Mouse (Mus musculus): ENCODE measurements around the gene Avl9. TPM values are rescaled to one million over a fixed set of nuclear protein-coding genes. Genes with fewer than 3 reads are reported as not detected.

Avl9 gene
- total RNA-seq (2014; rRNA removed; ENCODE audit: low replicate concordance) (5.3 and 9.1 TPM in 2 replicates), polyA plus RNA-seq (2015; fragmentation: Nextera tagmentation; extraction: Ambion mirVana) (3.7 and 4.0 TPM in 2 replicates)

DNA sequence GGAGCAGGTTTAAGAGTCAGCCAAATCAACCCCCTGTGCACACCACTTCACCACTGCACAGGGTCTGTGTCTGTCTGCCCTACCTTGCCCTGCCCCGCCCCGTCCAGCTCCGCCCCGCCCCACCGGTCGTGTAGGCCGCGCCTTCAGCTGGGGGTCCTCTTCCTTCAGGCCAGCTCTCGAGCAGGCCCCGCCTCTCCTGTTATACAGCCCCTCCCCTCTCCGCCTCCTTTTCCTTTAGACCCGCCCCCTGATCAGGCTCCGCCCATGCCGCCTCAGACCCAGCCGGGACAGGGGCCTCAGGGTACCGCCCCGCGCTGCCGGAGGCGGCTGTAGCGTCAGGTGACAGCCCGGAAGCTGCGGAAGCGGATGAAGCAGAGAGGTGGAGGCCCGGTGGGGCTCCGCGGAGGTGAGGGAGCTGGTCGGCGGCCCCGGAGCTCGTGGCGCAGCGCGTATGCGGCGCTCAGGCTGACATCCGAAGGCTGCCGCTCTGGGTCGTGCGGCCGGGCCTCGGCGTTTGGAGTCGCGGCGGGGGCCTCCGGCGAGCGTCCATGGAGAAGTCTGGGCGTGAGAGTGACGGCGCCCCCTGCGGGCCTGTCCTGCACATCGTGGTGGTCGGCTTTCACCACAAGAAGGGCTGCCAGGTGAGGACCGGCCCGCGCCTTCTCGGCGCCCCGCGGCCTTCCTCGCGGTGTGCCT is at the start of gene Avl9:
Gene Avl9 (plus strand): TSS at position 326 of the 696 bp plus-strand sequence.
- TF ChIP-seq CTCF (IDR thresholded peaks at IDR 0.05; ENCODE audit: low read depth) = peak; percentile 62
- no peak for TF ChIP-seq EP300 (IDR thresholded peaks at IDR 0.05; ENCODE audit: low read depth)
- ATAC-seq (ENCODE audit: insufficient read depth, low read depth) = peak; percentile 99

DNA sequence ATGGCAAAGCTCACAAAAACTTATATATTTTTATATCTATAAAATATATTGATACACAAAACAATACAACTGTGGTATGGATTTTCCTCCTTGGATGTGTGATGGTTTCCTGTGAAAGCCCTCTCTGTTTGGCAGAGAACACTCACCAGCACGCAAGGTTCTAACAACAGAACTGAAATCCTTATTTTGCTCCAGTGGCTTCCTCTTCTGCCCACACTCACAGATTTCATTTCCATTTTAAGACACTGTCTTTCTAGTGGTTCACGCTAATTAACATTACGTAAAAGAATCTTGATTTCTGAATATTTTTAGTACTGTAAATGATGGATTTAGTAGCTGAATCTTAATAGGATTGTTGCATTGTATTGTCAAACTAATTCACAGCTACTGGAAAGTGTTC is 26.5 kb upstream of the Avl9 start:
- WGBS = 86% methylated on average over 3 of the region's 3 CpGs
- Histone ChIP-seq H3K4me1 (ENCODE audit: control insufficient read depth, insufficient read depth) (no peaks in the 10 kb centered on the region), H3K4me3 (ENCODE audit: low read depth, low read length) (no peak overlapping the region), H3K27me3 (ENCODE audit: control insufficient read depth, insufficient read depth, low read length) (no peaks in the 10 kb centered on the region), H3K4me2 (ENCODE audit: low read depth, low read length) (no peak overlapping the region), H3K9ac (replicated peaks; ENCODE audit: low read depth, low read length) (no peak overlapping the region), H3K27ac (ENCODE audit: low read depth) (no peak overlapping the region), H3K9me3 (replicated peaks; ENCODE audit: control insufficient read depth, low read length) (no peaks in the 10 kb centered on the region), H3K36me3 (replicated peaks; ENCODE audit: control insufficient read depth, insufficient read depth, low read length) (no peaks in the 10 kb centered on the region)
- ATAC-seq (ENCODE audit: insufficient read depth, low read depth) = no peak
- TF ChIP-seq EP300 (IDR thresholded peaks at IDR 0.05; ENCODE audit: low read depth) (no peak), CTCF (IDR thresholded peaks at IDR 0.05; ENCODE audit: low read depth) (no peak)
- no peak for DNase-seq (ENCODE audit: low spot score)

More for the DNA sequence above, at the start of gene Avl9:
- H3K27ac ChIP-seq (ENCODE audit: low read depth) = peak within 1 kb of the TSS; percentile 92
- peak within 1 kb of the TSS; percentile 82 for H3K4me3 ChIP-seq (ENCODE audit: low read depth, low read length)
- peak within 1 kb of the TSS; percentile 69 for H3K9ac ChIP-seq (replicated peaks; ENCODE audit: low read depth, low read length)
- H3K4me2 ChIP-seq (ENCODE audit: low read depth, low read length) = peak within 1 kb of the TSS; percentile 91
- no peaks in the 10 kb centered on the region for H3K9me3 ChIP-seq (replicated peaks; ENCODE audit: control insufficient read depth, low read length)
- peak; percentile 96 for DNase-seq (ENCODE audit: low spot score)
- peaks cover 12% of the 10 kb centered on the region for H3K4me1 ChIP-seq (ENCODE audit: control insufficient read depth, insufficient read depth)
- under 1% methylated on average over 56 of the region's 64 CpGs for WGBS
- H3K36me3 ChIP-seq (replicated peaks; ENCODE audit: control insufficient read depth, insufficient read depth, low read length) = no peaks in the 10 kb centered on the region
- H3K27me3 ChIP-seq (ENCODE audit: control insufficient read depth, insufficient read depth, low read length) = no peaks in the 10 kb centered on the region

DNA sequence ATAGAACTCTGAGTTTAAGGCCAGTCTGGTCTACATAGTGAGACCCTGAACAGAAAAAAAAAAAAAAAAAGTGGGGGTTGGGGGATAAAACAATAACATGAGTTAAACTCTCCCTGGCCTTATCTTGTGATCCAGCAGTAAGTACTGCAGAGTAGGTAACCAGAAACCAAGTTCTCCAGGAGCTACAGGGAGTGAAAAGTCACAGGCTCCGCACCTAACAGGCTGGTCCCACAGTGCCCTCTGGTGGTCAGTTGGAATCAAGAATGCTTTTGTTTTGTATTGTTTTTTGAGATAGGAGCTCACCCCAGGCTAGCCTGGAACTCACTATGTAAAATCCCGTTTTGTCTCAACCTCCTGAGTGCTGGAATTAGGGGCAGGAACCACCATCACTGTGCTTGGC is 23.5 kb upstream of the Avl9 start:
- no peak for ATAC-seq (ENCODE audit: insufficient read depth, low read depth)
- no peak overlapping the region for H3K27ac ChIP-seq (ENCODE audit: low read depth)
- TF ChIP-seq EP300 (IDR thresholded peaks at IDR 0.05; ENCODE audit: low read depth) = no peak
- peak; percentile 78 for TF ChIP-seq CTCF (IDR thresholded peaks at IDR 0.05; ENCODE audit: low read depth)

DNA sequence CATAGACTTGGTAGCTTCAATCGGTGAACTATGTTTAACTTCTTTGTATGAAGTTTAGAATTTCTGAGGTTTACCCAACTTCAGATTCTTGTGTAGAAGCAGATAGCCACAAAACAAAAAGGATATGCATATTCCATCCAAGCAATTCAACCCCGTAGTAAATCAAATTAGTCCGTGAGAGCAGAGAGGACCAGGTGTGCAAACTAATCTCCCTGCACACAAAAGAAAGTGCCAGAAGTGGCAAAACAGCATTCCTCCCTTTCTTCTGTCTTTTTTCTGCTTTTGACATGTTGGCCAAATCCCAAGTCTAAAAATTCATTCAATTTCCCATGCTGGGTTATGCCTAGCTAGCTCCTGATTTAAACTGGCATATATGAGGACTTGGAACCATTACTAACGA is 22.3 kb upstream of the Avl9 start:
- Histone ChIP-seq H3K4me1 (ENCODE audit: control insufficient read depth, insufficient read depth) (no peaks in the 10 kb centered on the region), H3K27me3 (ENCODE audit: control insufficient read depth, insufficient read depth, low read length) (no peaks in the 10 kb centered on the region), H3K36me3 (replicated peaks; ENCODE audit: control insufficient read depth, insufficient read depth, low read length) (no peaks in the 10 kb centered on the region), H3K9ac (replicated peaks; ENCODE audit: low read depth, low read length) (no peak overlapping the region), H3K9me3 (replicated peaks; ENCODE audit: control insufficient read depth, low read length) (no peaks in the 10 kb centered on the region), H3K4me2 (ENCODE audit: low read depth, low read length) (no peak overlapping the region), H3K4me3 (ENCODE audit: low read depth, low read length) (no peak overlapping the region), H3K27ac (ENCODE audit: low read depth) (no peak overlapping the region)
- DNase-seq (ENCODE audit: low spot score) (no peak), ATAC-seq (ENCODE audit: insufficient read depth, low read depth) (no peak)
- TF ChIP-seq EP300 (IDR thresholded peaks at IDR 0.05; ENCODE audit: low read depth) = no peak
- no peak for TF ChIP-seq CTCF (IDR thresholded peaks at IDR 0.05; ENCODE audit: low read depth)
- 71% methylated on average over 4 of the region's 4 CpGs for WGBS

More for the DNA sequence above, 23.5 kb upstream of the Avl9 start:
- 2% methylated on average over 2 of the region's 2 CpGs for WGBS
- DNase-seq (ENCODE audit: low spot score) = peak; percentile 76
- no peaks in the 10 kb centered on the region for H3K4me1 ChIP-seq (ENCODE audit: control insufficient read depth, insufficient read depth)
- no peak overlapping the region for H3K9ac ChIP-seq (replicated peaks; ENCODE audit: low read depth, low read length)
- no peaks in the 10 kb centered on the region for H3K27me3 ChIP-seq (ENCODE audit: control insufficient read depth, insufficient read depth, low read length)
- no peak overlapping the region for H3K4me3 ChIP-seq (ENCODE audit: low read depth, low read length)
- H3K9me3 ChIP-seq (replicated peaks; ENCODE audit: control insufficient read depth, low read length) = no peaks in the 10 kb centered on the region
- no peaks in the 10 kb centered on the region for H3K36me3 ChIP-seq (replicated peaks; ENCODE audit: control insufficient read depth, insufficient read depth, low read length)
- no peak overlapping the region for H3K4me2 ChIP-seq (ENCODE audit: low read depth, low read length)

DNA sequence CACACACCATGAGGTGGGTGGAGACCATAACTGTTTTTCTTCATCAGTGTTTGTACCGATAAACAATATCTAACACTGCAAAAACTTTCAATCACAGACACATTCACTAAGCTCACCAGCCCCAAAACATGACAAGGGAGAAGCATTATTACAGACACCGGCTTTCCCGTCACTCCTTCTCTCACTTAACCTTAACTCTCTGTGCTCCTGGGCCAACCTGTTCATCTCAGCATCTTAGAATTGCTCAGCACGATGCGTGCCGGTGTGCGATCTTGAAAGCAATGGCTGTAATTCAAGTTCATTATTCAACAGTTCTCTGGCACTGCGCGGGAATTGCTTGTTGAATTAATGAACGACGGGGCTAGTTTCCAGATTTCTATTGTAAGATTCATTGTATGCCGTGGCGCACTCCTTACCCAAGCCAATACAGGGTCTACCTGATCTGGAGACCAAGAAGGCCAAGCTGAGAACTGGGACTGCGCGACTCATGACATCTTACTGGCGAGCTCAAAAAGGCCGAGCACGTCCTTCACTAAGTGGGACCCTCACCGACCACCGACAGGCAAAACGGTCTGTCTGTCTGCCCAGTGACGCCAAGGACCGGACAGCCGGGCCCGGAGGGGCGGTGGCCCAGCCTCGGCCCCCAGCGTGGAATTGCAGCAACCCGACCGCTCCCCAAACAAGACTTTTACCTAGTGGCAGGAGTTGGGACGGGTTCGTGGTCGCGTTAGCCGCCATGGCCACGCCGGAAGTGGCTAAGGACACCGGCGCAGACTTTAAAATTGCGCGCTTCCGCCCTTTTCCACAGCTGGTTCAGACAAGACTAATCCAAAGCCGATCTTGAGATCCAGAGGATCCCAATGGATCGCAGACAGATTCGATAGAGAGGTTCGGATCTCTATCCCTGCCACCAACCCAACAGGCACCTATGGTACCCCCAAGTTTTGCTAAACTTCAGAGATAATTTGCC is 10.5 kb upstream of the Avl9 start, which contains the start of gene Lsm5:
Gene Lsm5 (minus strand): TSS at position 780 of the 970 bp plus-strand sequence.
- H3K36me3 ChIP-seq (replicated peaks; ENCODE audit: control insufficient read depth, insufficient read depth, low read length) = no peaks in the 10 kb centered on the region; the same call in 1 of the 2 replicates
- no peaks in the 10 kb centered on the region for H3K9me3 ChIP-seq (replicated peaks; ENCODE audit: control insufficient read depth, low read length)
- H3K4me3 ChIP-seq (ENCODE audit: low read depth, low read length) = peak within 1 kb of the TSS; percentile 78
- WGBS = 1% methylated on average over 46 of the region's 46 CpGs
- H3K4me1 ChIP-seq (ENCODE audit: control insufficient read depth, insufficient read depth) = no peaks in the 10 kb centered on the region
- no peaks in the 10 kb centered on the region for H3K27me3 ChIP-seq (ENCODE audit: control insufficient read depth, insufficient read depth, low read length)
- TF ChIP-seq CTCF (IDR thresholded peaks at IDR 0.05; ENCODE audit: low read depth) (no peak), EP300 (IDR thresholded peaks at IDR 0.05; ENCODE audit: low read depth) (0 out of 2 replicates have a peak, but pooled peaks have one; percentile 52)
- DNase-seq (ENCODE audit: low spot score) (peak; percentile 82), ATAC-seq (ENCODE audit: insufficient read depth, low read depth) (peak; percentile 77)
- no peak within 1 kb of the TSS for H3K27ac ChIP-seq (ENCODE audit: low read depth)
- peak within 1 kb of the TSS; percentile 65 for H3K9ac ChIP-seq (replicated peaks; ENCODE audit: low read depth, low read length)
- peak within 1 kb of the TSS; percentile 76 for H3K4me2 ChIP-seq (ENCODE audit: low read depth, low read length)

Data from heart, postnatal 0 days (tissue).